Mouse (Mus musculus) sigmoid colon, adult 10 weeks (tissue): ENCODE data around the gene D5Ertd577e. TPM values are rescaled to one million over a fixed set of nuclear protein-coding genes. Genes with fewer than 3 reads are reported as not detected.

Source experiments
- polyA plus RNA-seq: library from polyadenylated mRNA; stranded (reverse); fragments of 350-450 nt; fragmentation: Illumina TruSeq; extraction: RNeasy Lipid Tissue Mini Kit (QIAGEN cat#74804); gene quantifications from one replicate; pipeline ENCODE4 v1.2.3, GENCODE M21; 2014; ENCODE audit warnings: low read depth, low replicate concordance

The D5Ertd577e gene
- polyA plus RNA-seq, result not detected

DNA sequence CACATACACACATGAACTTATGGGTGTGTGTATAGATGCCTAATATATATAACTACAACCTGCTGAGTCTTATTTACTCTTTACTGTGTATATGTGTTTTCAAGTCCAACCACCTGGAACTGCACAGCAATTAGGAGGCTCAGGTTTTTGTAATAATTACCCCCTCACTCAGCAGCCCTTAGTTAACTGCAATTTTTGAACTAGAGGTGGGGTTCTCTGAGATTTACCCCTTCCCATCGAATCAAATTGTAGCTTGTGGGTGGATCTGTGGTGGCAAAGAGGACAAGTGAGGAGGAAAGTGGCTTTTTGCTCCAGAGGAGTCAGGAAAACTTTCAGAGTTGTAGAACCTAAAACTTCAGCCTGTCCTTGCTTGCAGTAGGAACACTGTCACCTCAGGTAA is at the start of gene D5Ertd577e:
Gene D5Ertd577e (plus strand): TSS at position 301 of the 400 bp plus-strand sequence.

DNA sequence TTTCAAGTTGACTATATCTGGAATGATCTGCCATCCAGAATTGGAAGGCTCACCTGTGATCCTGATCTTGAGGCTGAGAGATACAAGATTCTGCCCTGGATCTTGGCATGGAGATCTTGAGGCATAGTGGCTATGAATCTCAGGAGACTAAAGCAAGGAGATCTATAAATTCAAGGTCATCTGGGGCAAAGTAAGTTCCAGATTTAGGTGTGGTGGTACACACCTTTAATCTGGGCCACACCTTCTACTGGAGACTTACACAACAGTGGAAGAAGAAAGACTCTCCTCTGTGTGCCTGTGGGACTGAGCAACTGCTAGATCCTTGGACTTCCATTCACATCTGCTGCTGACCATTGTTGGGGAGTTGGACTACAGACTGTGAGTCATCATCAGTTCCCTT is 53.9 kb downstream of the D5Ertd577e start, which contains the start of gene Gm3286:
Gene Gm3286 (plus strand): TSS at position 301 of the 400 bp plus-strand sequence.

Other genes starting within 250 kb of the D5Ertd577e start
- gene Gm10424, start 184.0 kb upstream of the D5Ertd577e start, polyA plus RNA-seq, result not detected
- not detected for gene Gm3259, start 150.9 kb upstream of the D5Ertd577e start, polyA plus RNA-seq
- not detected for gene Gm3286, start 54.0 kb downstream of the D5Ertd577e start, polyA plus RNA-seq
- gene Gm7971, start 138.1 kb downstream of the D5Ertd577e start, polyA plus RNA-seq, result not detected